Mouse (Mus musculus): ENCODE measurements around the gene Foxg1. TPM values are rescaled to one million over a fixed set of nuclear protein-coding genes. Genes with fewer than 3 reads are reported as not detected.
A peak's percentile ranks its signal among the peaks of the same experiment; 100 is the strongest.

The Foxg1 gene
- polyA plus RNA-seq, 1 experiment, result not detected

- WGBS, result 4% methylated on average over 19 of the region's 19 CpGs
These were observed 617 bp upstream of the Foxg1 start for GRCm38 (mm10) chr12:49381721-49382365.

DNA sequence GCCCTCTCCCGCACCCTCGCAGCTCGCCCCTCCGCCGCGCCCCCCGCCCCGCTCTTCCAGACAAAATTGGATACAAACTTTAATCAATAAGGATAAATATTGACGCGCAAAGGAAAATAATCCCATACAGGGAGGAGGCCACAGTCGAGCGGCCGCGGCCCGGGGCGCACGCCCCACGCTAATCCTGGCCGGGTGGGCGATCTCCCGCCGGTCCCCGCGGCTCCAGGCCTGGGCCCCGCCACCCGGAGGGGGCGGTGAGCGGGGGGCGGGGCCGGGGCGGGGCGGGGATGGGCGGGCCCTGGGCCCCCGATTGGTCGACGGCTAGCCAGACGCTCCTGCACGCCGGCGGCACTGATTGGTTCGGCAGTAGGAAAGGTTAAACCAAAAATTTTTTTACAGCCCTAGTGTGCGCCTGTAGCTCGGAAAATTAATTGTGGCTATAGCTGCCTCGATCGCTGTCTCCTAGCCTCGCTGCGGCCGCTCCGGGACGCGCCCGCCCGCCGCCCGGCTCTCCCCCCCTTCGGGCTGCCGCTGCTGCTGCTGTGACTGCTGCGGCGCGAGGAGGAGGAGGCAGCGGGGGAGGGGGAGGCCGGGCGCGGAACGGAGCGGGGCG lies 1.2 kb downstream of the Foxg1 start:
- Histone ChIP-seq H3K27ac (ENCODE audit: control insufficient read depth, insufficient read depth, low read depth, low read length, poor library complexity) (no peak overlapping the region), H3K4me1 (ENCODE audit: control insufficient read depth, insufficient read depth, low read length) (no peaks in the 10 kb centered on the region), H3K4me3 (replicated peaks; ENCODE audit: control insufficient read depth, low read depth, low read length) (no peak overlapping the region)
- TF ChIP-seq CTCF (IDR thresholded peaks at IDR 0.05; ENCODE audit: control insufficient read depth, insufficient read depth, low read length), result no peak
- no peak for TF ChIP-seq POLR2A (IDR thresholded peaks at IDR 0.05; ENCODE audit: borderline replicate concordance, control insufficient read depth, low read depth, low read length)
- 4% methylated on average over 58 of the region's 67 CpGs for WGBS

More at GRCm38 (mm10) chr12:49381721-49382365, 617 bp upstream of the Foxg1 start:
- Histone ChIP-seq H3K27ac (ENCODE audit: control insufficient read depth, insufficient read depth, low read depth, low read length, poor library complexity) (no peak overlapping the region), H3K4me3 (replicated peaks; ENCODE audit: control insufficient read depth, low read depth, low read length) (no peak overlapping the region), H3K4me1 (ENCODE audit: control insufficient read depth, insufficient read depth, low read length) (no peaks in the 10 kb centered on the region)
- TF ChIP-seq CTCF (IDR thresholded peaks at IDR 0.05; ENCODE audit: control insufficient read depth, insufficient read depth, low read length) (no peak), POLR2A (IDR thresholded peaks at IDR 0.05; ENCODE audit: borderline replicate concordance, control insufficient read depth, low read depth, low read length) (no peak)

DNA sequence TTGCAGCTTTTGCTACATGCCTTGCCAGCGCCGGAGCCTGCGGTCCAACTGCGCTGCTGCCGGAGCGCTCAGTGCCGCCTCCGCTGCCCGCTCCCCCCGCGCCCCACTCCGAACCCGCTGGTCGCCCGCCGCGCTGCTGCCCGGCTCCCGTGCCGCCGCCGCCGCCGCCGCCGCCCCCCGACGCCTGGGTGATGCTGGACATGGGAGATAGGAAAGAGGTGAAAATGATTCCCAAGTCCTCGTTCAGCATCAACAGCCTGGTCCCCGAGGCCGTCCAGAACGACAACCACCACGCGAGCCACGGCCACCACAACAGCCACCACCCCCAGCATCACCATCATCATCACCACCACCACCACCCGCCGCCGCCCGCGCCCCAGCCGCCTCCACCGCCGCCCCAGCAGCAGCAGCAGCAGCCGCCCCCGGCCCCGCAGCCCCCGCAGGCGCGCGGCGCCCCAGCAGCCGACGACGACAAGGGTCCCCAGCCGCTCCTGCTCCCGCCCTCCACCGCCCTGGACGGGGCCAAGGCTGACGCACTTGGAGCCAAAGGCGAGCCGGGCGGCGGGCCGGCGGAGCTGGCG lies 1.9 kb downstream of the Foxg1 start:
- H3K4me1 ChIP-seq (ENCODE audit: control insufficient read depth, insufficient read depth, low read length), result no peaks in the 10 kb centered on the region
- TF ChIP-seq CTCF (IDR thresholded peaks at IDR 0.05; ENCODE audit: control insufficient read depth, insufficient read depth, low read length) (no peak), POLR2A (IDR thresholded peaks at IDR 0.05; ENCODE audit: borderline replicate concordance, control insufficient read depth, low read depth, low read length) (no peak)
- no peak overlapping the region for H3K4me3 ChIP-seq (replicated peaks; ENCODE audit: control insufficient read depth, low read depth, low read length)
- H3K27ac ChIP-seq (ENCODE audit: control insufficient read depth, insufficient read depth, low read depth, low read length, poor library complexity), result no peak overlapping the region
- WGBS, result 4% methylated on average over 57 of the region's 66 CpGs

GRCm38 (mm10) chr12:49384876-49385630 lies 2.6 kb downstream of the Foxg1 start, which contains the start of gene Gm43517:
Gene Gm43517 (plus strand): TSS chr12:49385174.
- Histone ChIP-seq H3K27ac (ENCODE audit: control insufficient read depth, insufficient read depth, low read depth, low read length, poor library complexity) (no peak within 1 kb of the TSS), H3K4me3 (replicated peaks; ENCODE audit: control insufficient read depth, low read depth, low read length) (no peak within 1 kb of the TSS), H3K4me1 (ENCODE audit: control insufficient read depth, insufficient read depth, low read length) (no peaks in the 10 kb centered on the region)
- 11% methylated on average over 74 of the region's 75 CpGs for WGBS
- TF ChIP-seq CTCF (IDR thresholded peaks at IDR 0.05; ENCODE audit: control insufficient read depth, insufficient read depth, low read length) (no peak), POLR2A (IDR thresholded peaks at IDR 0.05; ENCODE audit: borderline replicate concordance, control insufficient read depth, low read depth, low read length) (0 out of 2 replicates have a peak, but pooled peaks have one; percentile 5)

DNA sequence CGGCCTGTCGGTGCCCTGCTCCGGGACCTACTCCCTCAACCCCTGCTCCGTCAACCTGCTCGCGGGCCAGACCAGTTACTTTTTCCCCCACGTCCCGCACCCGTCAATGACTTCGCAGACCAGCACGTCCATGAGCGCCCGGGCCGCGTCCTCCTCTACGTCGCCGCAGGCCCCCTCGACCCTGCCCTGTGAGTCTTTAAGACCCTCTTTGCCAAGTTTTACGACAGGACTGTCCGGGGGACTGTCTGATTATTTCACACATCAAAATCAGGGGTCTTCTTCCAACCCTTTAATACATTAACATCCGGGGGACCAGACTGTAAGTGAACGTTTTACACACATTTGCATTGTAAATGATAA lies 3.2 kb downstream of the Foxg1 start:
- Histone ChIP-seq H3K27ac (ENCODE audit: control insufficient read depth, insufficient read depth, low read depth, low read length, poor library complexity) (no peak overlapping the region), H3K4me3 (replicated peaks; ENCODE audit: control insufficient read depth, low read depth, low read length) (no peak overlapping the region), H3K4me1 (ENCODE audit: control insufficient read depth, insufficient read depth, low read length) (no peaks in the 10 kb centered on the region)
- WGBS, result 8% methylated on average over 23 of the region's 23 CpGs
- TF ChIP-seq POLR2A (IDR thresholded peaks at IDR 0.05; ENCODE audit: borderline replicate concordance, control insufficient read depth, low read depth, low read length), result no peak
- TF ChIP-seq CTCF (IDR thresholded peaks at IDR 0.05; ENCODE audit: control insufficient read depth, insufficient read depth, low read length), result no peak

GRCm38 (mm10) chr12:49386081-49386805 lies 3.8 kb downstream of the Foxg1 start:
- H3K27ac ChIP-seq (ENCODE audit: control insufficient read depth, insufficient read depth, low read depth, low read length, poor library complexity), result no peak overlapping the region
- H3K4me1 ChIP-seq (ENCODE audit: control insufficient read depth, insufficient read depth, low read length), result no peaks in the 10 kb centered on the region
- WGBS, result 17% methylated on average over 10 of the region's 10 CpGs
- TF ChIP-seq CTCF (IDR thresholded peaks at IDR 0.05; ENCODE audit: control insufficient read depth, insufficient read depth, low read length) (no peak), POLR2A (IDR thresholded peaks at IDR 0.05; ENCODE audit: borderline replicate concordance, control insufficient read depth, low read depth, low read length) (no peak)
- H3K4me3 ChIP-seq (replicated peaks; ENCODE audit: control insufficient read depth, low read depth, low read length), result no peak overlapping the region

- Histone ChIP-seq H3K4me3 (replicated peaks; ENCODE audit: control insufficient read depth, low read depth, low read length) (no peak overlapping the region), H3K4me1 (ENCODE audit: control insufficient read depth, insufficient read depth, low read length) (no peaks in the 10 kb centered on the region), H3K27ac (ENCODE audit: control insufficient read depth, insufficient read depth, low read depth, low read length, poor library complexity) (no peak overlapping the region)
- WGBS, result 32% methylated on average over 2 of the region's 2 CpGs
- no peak for TF ChIP-seq POLR2A (IDR thresholded peaks at IDR 0.05; ENCODE audit: borderline replicate concordance, control insufficient read depth, low read depth, low read length)
- no peak for TF ChIP-seq CTCF (IDR thresholded peaks at IDR 0.05; ENCODE audit: control insufficient read depth, insufficient read depth, low read length)
These were observed 5.6 kb downstream of the Foxg1 start for GRCm38 (mm10) chr12:49387856-49388598.
